Mouse (Mus musculus) embryonic facial prominence, embryonic 11.5 days (tissue): Measurements from ENCODE around the gene Rhox3g. TPM values are rescaled to one million over a fixed set of nuclear protein-coding genes. Genes with fewer than 3 reads are reported as not detected.
"Not testable (repeated sequence)": the region's sequence is repeated elsewhere in the genome, so short reads cannot be mapped to it uniquely, and the experiment has no call there.

Experiments
- ATAC-seq: fragments of 200-750 bp; cut with Nextera tagmentation; replicated peaks from 2 replicates; pipeline ENCODE4 v1.8.0; 2017; ENCODE audit warnings: low read depth; ENCODE audit not compliant: insufficient number of reproducible peaks, low FRiP score, low TSS enrichment
- DNase-seq: peaks from one replicate; pipeline ENCODE4 v3.0.0-alpha.2; 2015; ENCODE audit warnings: low spot score
- H3K27ac ChIP-seq: fragments of 300-500 bp; sonication (generic); replicated peaks from 2 replicates; pipeline ENCODE4 v1.5.1; 2014; ENCODE audit warnings: mild to moderate bottlenecking, low read depth, low read length, control low read depth
- H3K27me3 ChIP-seq: fragments of 300-500 bp; sonication (generic); 2 replicates; pipeline ENCODE4 v1.6.1; 2014; ENCODE audit warnings: mild to moderate bottlenecking, low read length, moderate library complexity, mixed read lengths; ENCODE audit not compliant: control insufficient read depth, insufficient read depth
- H3K36me3 ChIP-seq: fragments of 300-500 bp; sonication (generic); replicated peaks from 2 replicates; pipeline ENCODE4 v1.6.1; 2014; ENCODE audit warnings: low read depth, mild to moderate bottlenecking, low read length, moderate library complexity, mixed read lengths; ENCODE audit not compliant: control insufficient read depth, insufficient read depth
- H3K4me1 ChIP-seq: fragments of 300-500 bp; sonication (generic); 2 replicates; pipeline ENCODE4 v1.6.1; 2014; ENCODE audit warnings: low read length, mixed read lengths; ENCODE audit not compliant: control insufficient read depth, insufficient read depth
- H3K4me2 ChIP-seq: fragments of 300-500 bp; sonication (generic); 2 replicates; pipeline ENCODE4 v1.6.1; 2014; ENCODE audit warnings: low read depth, mild to moderate bottlenecking, control low read depth, low read length, moderate library complexity
- H3K4me3 ChIP-seq: fragments of 300-500 bp; sonication (generic); 2 replicates; pipeline ENCODE4 v1.5.1; 2014; ENCODE audit warnings: low read depth, low read length, control low read depth
- H3K9ac ChIP-seq: fragments of 300-500 bp; sonication (generic); replicated peaks from 2 replicates; pipeline ENCODE4 v1.6.1; 2014; ENCODE audit warnings: mild to moderate bottlenecking, control low read depth, low read length
- H3K9me3 ChIP-seq: fragments of 300-500 bp; sonication (generic); replicated peaks from 2 replicates; pipeline ENCODE4 v1.6.1; 2016; ENCODE audit warnings: mild to moderate bottlenecking, low read length, inconsistent platforms, mixed read lengths; ENCODE audit not compliant: control insufficient read depth
- WGBS: fragments of 180-500 bp; shearing (Covaris S2); extraction: QIAGEN DNeasy Blood & Tissue Kit; methylation state at CpG from one replicate; pipeline ENCODE4 v1.1.7; 2014; 5-methylcytosine and 5-hydroxymethylcytosine counted together
- polyA plus RNA-seq: library from polyadenylated mRNA; unstranded; fragments of >200 nt; fragmentation: Nextera tagmentation; extraction: Ambion mirVana; gene quantifications from 2 replicates; pipeline ENCODE4 v1.2.1, GENCODE M21; 2014

Rhox3g gene
- polyA plus RNA-seq, result not detected in 2 replicates

GRCm38 (mm10) chrX:37628512-37628911 is at the start of gene Rhox3g:
Gene Rhox3g, minus strand, starts transcription at chrX:37628612.
- not testable (repeated sequence) for H3K27ac ChIP-seq, H3K9ac ChIP-seq, ATAC-seq, DNase-seq, H3K4me2 ChIP-seq, H3K9me3 ChIP-seq, H3K4me3 ChIP-seq, H3K27me3 ChIP-seq, H3K36me3 ChIP-seq, H3K4me1 ChIP-seq
- WGBS, result 77% methylated on average over 2 of the region's 2 CpGs

GRCm38 (mm10) chrX:37673177-37673576 is 44.8 kb upstream of the Rhox3g start, which contains the start of gene Rhox2h:
Gene Rhox2h, minus strand, starts transcription at chrX:37673277.
- not testable (repeated sequence) for H3K4me3 ChIP-seq, ATAC-seq, H3K4me2 ChIP-seq, DNase-seq, H3K9me3 ChIP-seq, H3K4me1 ChIP-seq, H3K27ac ChIP-seq, H3K36me3 ChIP-seq, H3K9ac ChIP-seq, H3K27me3 ChIP-seq
- 90% methylated on average over 8 of the region's 8 CpGs for WGBS

DNA sequence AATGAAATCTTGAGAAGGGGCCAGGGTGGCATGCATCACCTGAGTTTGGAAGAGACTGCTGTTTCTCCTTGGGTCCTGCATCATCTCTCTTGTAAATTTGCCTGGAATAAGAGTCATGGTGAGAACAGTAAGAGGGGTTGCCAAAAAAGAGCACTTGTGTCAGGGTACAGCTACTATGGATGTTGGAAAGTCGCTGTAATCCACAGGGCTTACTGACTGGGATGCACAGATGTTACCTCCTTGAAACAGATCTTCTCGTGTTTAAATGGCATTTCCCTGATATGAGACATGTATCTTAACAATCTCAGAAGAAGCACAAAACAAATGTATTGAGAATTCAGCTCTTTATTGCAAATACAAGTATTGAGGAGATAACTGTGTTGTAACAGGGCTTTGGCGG is 40.3 kb upstream of the Rhox3g start, which contains the start of gene Rhox3h:
Gene Rhox3h (minus strand): TSS at position 101 of the 400 bp plus-strand sequence.
- not testable (repeated sequence) for DNase-seq, H3K9me3 ChIP-seq, H3K36me3 ChIP-seq, H3K27me3 ChIP-seq, H3K4me2 ChIP-seq, H3K4me1 ChIP-seq, H3K27ac ChIP-seq, H3K9ac ChIP-seq, ATAC-seq, H3K4me3 ChIP-seq
- no CpG with 5 or more reads among the region's 3 CpGs for WGBS

DNA sequence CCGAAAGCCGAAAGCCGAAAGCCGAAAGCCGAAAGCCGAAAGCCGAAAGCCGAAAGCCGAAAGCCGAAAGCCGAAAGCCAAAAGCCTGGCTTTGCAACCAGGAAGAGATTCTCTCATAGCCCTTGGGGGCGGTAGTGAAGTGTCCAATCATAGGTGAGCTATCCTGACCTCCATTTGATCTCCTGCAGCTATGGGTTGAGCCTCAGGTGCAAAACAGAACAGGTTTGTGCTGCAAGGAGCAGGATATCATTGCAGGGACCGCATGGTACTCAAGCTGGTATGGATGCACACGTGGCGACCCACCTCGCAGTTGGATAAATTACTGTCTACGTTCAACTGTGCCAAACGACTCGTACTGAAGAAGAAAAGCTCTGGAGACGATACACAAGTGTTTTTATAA is 22.8 kb upstream of the Rhox3g start, which contains the start of gene Rhox4g:
Gene Rhox4g (minus strand): TSS at position 101 of the 400 bp plus-strand sequence.
- H3K4me1 ChIP-seq, H3K4me3 ChIP-seq, H3K27me3 ChIP-seq, H3K9ac ChIP-seq, DNase-seq, H3K36me3 ChIP-seq, ATAC-seq, H3K9me3 ChIP-seq, H3K27ac ChIP-seq, H3K4me2 ChIP-seq: not testable (repeated sequence)
- 96% methylated on average over 15 of the region's 20 CpGs for WGBS

DNA sequence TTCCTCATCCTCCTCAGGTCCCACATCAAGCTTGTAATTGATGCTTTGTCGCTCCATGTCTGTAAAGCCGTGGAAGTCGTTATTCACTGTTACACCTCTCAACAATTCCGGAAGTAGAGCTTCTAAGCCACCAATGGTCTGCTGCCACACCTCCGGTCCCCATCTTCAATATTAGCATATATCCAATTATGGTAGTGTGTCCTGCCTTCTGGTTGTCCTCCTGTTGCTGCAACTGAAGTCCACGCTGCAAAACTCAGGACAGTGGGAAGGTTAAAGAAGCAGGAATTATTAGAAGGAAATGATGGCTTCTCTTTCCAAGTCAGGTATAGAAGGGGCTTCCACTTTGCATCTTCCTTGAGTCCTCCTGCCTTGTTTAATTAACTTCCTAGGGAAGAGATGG is 15.0 kb upstream of the Rhox3g start, which contains the start of gene Rhox2g:
Gene Rhox2g (minus strand): TSS at position 101 of the 400 bp plus-strand sequence.
- not testable (repeated sequence) for H3K9ac ChIP-seq, H3K4me3 ChIP-seq, H3K9me3 ChIP-seq, H3K27me3 ChIP-seq, H3K4me1 ChIP-seq, ATAC-seq, H3K27ac ChIP-seq, DNase-seq, H3K4me2 ChIP-seq, H3K36me3 ChIP-seq
- WGBS, result 89% methylated on average over 6 of the region's 6 CpGs

GRCm38 (mm10) chrX:37607604-37608003 is 20.8 kb downstream of the Rhox3g start, which contains the start of gene Rhox4f:
Gene Rhox4f, minus strand, starts transcription at chrX:37607704.
- not testable (repeated sequence) for ATAC-seq

DNA sequence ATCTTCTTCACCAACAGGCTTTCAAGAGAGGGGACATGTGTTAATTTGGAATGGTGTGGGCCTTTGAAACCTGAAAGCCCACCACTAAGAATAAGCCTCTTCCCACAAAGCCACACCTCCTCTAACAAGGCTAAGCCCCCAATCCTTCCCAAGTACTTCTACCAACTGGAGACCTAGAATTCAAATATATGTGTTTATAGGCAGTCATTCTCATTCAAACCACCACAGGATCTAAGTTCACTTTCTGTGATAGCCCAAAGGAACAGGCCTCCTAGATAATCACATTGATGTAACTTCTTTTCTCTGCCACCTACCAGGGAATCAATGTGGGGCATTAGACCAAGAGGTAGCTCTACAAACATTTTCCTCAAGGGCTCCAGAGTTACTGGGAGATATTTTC is 47.7 kb downstream of the Rhox3g start, which contains the start of gene Rhox3f:
Gene Rhox3f (plus strand): TSS at position 301 of the 400 bp plus-strand sequence.
- H3K27me3 ChIP-seq, H3K9ac ChIP-seq, H3K36me3 ChIP-seq, H3K4me2 ChIP-seq, DNase-seq, ATAC-seq, H3K4me3 ChIP-seq, H3K27ac ChIP-seq, H3K4me1 ChIP-seq, H3K9me3 ChIP-seq: not testable (repeated sequence)

More at GRCm38 (mm10) chrX:37607604-37608003, 20.8 kb downstream of the Rhox3g start, which contains the start of gene Rhox4f:
- not testable (repeated sequence) for DNase-seq, H3K27me3 ChIP-seq, H3K9me3 ChIP-seq, H3K27ac ChIP-seq, H3K4me3 ChIP-seq, H3K4me2 ChIP-seq, H3K4me1 ChIP-seq, H3K36me3 ChIP-seq, H3K9ac ChIP-seq
- WGBS, result 89% methylated on average over 13 of the region's 19 CpGs
